Mouse (Mus musculus) megakaryocyte-erythroid progenitor cell, adult 5-6 weeks (primary cell): ENCODE results near the gene Itpkb. TPM values are rescaled to one million over a fixed set of nuclear protein-coding genes. Genes with fewer than 3 reads are reported as not detected.
"Not testable (repeated sequence)": the region's sequence is repeated elsewhere in the genome, so short reads cannot be mapped to it uniquely, and the experiment has no call there.

Experiments used
- ATAC-seq: replicated peaks from 2 replicates; pipeline ENCODE4 v1.8.0; 2016; ENCODE audit warnings: mild to moderate bottlenecking, inconsistent platforms; ENCODE audit not compliant: severe bottlenecking, poor library complexity, low FRiP score, low TSS enrichment
- total RNA-seq, 2 experiments: library from RNA; stranded (forward) in 1 of 2; stranded (reverse) in 1 of 2; fragments of 200-1000, 215-1000 nt in 1 of 2; fragments of >200 nt in 1 of 2; fragmentation: Nextera tagmentation in 1 of 2; gene quantifications; 2 replicates each; pipeline ENCODE4 v1.2.3; 2014 to 2017

The Itpkb gene
- total RNA-seq, 2 experiments from 2014 or later, result 6.3 to 12.9 TPM

DNA sequence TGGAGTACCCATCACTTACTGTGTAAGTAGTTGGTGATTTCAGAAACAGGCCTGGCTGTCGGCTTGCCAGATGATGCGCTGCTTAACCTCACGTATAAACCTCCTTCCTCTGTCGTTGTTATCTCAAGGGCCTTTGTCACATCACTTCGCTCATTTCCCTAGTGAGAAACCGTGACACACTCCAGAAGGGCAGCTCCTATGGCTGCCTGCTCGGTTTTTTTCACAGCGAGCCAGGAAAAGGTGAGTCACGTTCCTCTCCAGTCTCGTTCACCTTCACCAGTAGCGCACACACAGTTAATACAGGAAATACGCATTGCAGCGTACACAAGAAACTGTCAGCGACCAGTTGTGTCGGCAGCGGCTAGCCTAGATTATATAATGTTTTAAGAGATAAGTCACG is 33.7 kb downstream of the Itpkb start:
- no peak for ATAC-seq

DNA sequence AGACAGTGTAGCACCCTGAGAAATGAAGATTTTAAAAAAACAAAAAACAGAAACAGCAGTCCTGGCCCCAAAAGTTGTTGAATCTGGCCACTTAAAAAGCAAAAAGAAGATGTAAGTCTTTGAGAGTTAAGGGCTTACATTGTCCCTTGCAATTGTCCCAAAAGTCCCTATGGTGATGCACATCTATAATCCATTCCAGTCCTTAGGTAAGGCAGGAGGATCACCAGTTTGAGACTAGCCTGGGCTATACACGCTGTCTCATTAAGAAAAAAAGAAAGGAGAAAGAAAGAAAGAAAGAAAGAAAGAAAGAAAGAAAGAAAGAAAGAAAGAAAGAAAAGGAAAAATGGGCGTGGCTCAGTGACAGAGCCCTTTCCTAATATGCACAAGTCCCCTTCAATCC is 34.4 kb downstream of the Itpkb start:
- ATAC-seq, result no peak

DNA sequence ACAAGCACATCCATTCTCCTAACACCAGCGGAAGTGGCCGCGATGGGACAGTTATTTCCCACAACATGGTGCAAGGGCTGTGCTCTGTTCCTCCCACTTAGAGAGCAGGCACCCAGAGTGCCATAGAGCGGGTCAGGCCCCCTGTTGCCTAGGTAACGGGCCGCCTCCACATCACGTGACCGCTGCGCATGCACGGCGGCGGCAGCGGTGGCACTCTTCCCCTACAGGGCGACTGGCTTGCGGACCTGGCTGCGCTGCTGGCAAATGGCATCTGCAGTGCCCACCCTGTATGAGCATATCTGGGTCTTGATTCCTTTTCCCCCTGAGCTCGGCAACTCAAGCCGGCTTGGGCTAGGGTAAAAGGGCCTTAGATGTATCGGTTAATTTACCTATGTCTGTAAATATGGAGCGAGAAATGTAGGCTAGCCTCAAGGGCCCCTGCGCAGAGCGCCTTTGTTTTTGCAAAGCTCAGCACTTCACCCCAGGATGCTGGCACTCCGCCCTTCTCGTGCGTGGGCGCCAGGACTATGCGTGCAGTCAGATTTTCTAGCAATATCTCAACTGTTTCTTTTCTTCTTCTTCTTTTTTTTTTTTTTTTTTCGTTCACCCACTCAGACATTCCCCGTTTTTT is 35.0 kb downstream of the Itpkb start:
- peak; percentile 95 for ATAC-seq

DNA sequence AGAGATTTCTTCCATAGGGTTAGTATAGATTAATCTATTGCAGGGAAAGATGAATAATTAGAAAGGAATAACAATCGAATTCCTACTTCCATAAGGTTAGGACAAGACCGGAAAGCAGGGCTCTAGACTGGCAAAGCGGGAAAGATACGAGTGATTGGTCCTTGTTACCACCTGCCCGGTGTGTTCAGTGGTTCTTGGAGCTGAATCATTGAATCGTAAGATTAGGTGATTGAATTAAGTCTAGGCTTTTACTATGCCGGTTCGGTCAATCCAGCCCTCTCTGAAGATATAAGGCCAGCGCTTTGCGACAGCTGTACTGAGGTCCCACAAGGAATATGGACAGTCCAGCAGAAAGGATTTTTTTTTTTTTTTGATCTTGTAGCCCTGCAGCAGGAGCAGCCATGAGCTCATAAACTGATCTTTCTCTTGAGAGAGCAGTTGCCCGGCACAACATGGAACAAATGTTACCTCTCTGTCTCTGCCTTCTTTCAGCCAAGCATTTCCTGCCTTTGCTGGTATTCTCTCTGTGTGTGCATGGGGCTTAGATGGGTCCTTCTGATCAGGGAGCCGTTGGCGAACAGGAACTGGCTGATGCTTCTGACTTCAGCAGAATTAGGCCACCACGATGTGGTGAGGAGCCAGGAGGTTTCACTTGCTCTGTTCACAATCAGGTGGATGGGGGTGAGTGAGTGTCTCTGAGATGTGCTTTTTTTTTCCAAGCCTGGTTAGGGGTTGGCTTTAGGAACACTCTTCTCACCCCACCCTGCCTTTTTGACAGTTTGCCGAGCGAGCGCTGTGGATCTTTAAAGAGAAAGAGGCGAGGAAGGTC is 35.9 kb downstream of the Itpkb start:
- ATAC-seq, result no peak

DNA sequence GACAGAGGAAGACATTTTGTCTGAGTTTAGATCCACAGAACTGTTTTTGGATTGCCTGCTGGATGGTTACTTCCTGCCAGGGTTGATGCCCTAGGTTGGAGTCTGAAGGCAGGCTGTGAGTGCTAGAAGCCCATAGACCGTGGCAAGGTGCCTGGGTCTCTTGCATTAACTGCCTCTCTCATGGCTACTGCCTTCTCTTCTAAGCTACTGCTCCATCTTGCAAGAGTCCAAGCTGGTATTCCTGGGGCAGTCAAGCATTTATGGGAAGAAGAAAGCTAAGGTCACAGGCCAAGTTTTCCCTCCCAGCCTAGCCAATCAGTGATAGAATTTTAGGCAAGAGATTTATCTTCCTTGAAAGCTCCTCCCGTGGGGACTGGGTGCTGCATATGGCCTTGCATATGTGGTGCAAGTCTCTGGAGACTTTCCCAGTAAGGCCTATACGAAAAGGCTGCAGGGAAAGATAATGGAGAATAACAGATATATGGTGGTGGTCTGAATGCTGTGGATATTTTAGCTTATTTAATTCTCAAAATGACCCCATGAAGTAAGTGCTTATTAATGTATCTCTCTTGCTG is 36.8 kb downstream of the Itpkb start:
- ATAC-seq, result no peak

DNA sequence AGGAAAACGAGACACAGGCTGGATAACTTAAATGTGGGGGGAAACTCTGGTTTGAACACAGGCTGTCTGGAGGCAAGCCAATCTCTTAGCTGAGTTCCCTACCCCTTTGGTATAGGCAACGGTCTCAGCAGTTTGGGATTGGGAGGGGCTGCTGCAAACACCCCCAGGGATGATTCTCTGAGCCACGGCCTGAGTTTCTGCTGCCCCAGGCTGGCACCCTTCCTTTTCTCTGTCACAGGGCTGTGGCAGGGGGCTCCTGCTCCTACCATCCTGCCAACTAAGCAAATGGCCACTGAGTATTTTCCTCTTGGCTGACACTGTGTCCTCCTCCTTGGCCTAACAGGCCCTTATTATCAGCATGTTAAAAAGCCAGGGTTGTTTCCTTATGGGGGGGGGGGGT is 37.3 kb downstream of the Itpkb start:
- no peak for ATAC-seq

DNA sequence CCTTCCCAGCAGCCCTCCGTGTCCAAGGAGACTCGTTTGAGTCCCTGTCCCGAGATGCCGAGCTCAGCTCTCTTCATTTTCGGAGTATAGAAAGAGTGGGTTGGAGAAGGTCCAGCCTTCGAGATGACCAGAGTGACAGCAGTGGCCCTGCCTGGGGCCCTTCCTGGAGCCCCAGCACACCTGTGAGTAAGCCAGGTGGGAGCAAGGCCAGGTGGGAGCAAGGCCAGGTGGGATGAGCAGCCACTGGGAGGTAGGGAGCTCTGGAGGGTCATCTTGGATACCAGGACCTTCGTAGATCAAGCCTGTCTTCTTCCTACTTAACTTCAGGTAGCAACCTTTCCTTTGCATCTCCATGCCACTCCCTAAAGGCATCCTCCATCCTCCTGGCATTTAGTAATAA is 37.8 kb downstream of the Itpkb start:
- no peak for ATAC-seq

DNA sequence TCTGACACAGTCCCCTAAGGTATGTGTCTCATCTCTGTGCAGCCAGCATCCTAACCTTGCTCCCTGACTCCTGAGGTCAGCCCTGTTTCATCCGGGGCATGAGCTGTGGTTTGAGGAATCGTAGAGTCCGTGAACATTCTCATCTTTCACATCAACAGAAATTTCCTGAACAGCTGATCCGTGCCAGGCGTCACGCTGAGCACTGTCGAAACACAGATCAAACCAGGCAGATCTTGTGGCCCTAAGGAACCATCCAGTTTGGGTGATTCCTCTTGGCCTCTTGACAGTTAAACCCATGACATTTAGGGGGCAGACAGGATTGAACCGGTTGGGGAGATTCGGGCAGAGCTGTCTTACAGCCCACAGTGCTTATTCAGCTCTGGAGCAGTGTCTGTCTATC is 38.4 kb downstream of the Itpkb start:
- no peak for ATAC-seq

DNA sequence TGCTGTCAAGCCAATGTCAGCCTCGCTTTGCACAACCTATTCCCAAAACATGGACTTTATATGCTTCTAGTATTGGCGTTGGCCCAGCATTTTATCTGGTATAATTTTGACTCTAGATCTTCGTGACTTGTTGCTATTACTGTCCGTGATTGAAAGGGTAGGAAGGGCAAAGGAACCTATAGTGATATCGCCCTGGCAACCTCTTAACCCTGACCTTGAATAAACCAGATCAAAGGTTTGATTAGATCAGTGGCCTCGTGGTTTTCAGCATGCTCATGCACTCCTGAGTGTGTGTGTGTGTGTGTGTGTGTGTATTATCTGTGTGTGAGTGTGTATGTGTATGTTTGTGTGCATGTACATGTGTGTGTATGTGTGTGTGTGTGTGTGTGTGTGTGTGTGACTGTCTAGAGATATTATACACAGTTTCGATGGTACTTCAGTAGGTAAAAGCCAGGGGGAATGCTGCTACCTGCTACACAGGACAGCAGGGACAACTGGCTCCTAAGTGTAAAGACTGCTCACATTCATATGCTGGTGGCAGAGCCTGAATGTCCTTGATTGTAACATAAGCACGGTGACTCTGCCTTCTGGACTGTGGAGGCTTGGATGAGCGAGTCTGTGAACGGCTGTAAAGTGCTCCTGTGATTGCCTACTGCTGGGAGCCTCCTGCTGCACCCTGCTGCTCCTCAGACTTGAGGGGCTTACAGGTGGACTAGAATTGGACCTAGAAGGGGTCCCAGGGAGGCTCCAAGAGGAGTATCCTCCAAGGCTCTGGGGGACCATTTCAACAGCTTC is 40.8 kb downstream of the Itpkb start:
- ATAC-seq, result no peak

DNA sequence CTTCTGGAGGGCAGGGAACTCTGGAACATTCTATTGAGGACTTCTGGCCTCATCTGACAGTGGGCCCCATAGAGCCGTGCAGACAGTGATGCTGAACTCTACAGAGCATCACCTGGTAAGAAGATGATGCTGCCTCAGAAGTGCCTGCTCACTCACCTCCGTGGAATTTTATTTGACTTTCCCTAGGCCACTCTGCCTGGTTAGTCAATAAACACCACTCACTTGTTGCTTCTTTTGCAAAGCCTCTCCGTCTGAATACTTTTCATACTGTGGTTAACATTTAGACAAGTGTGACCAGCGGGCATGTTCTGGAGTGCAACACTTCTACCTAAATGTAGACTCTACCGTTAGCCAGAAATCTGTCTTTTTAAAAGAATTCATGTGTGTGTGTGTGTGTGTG is 42.0 kb downstream of the Itpkb start:
- ATAC-seq, result not testable (repeated sequence)

DNA sequence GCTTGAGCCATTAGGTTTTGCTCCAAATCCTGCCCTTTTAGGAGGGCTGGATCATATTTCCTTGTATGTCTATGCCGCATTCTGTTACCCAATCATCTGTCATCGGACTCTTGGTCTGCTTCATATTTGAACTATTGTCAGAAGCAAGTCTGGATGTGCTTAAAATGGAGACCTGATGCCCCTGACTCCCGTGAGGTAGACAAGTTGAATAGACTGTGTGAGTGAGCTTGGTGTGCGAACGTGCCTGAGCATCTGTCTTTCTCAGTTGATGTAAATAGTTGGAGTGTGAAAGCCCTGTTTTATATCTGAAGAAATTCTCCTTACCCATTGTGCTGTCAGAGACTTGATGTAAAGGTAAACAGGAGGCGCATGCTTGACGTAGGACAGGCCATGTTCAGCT is 46.3 kb downstream of the Itpkb start:
- ATAC-seq, result no peak

DNA sequence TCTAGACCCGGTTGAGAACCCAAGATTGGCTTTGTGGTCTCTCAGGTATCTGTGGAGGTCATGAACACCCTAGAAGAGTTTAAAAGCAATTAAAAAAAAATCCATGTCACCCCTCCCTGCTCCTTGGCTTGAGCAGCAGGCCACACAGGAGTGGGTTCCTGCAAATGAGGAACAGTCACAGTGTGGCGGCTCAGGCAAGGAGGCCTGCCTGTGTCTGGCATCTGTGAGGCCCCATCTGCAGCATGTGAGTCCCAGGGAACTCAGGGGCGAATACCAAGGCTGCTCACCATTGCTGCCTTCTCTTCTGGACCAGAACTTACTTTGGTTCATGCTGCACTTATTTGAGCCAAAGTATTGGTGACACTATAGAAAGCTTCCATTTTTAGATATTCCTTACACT is 49.3 kb downstream of the Itpkb start:
- no peak for ATAC-seq

DNA sequence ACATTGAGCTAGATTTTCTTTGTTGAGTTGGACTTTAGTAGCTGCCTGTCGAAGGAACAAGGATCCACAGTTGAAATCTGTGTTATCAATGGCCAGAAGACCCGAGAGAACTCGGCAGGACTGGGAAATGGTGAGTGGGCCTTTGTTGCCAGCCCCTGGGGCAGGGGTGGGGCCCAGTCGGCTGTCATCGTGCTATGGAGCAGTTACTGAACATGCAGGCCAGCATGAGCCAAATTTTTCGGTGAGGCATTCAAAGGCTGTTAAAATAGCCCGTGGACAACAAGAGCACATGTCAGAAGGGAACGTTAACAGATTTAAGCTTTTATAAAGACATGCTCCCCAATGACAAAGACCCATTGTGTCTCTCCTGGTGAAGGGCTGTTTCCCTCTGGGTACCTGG is 52.1 kb downstream of the Itpkb start:
- no peak for ATAC-seq

DNA sequence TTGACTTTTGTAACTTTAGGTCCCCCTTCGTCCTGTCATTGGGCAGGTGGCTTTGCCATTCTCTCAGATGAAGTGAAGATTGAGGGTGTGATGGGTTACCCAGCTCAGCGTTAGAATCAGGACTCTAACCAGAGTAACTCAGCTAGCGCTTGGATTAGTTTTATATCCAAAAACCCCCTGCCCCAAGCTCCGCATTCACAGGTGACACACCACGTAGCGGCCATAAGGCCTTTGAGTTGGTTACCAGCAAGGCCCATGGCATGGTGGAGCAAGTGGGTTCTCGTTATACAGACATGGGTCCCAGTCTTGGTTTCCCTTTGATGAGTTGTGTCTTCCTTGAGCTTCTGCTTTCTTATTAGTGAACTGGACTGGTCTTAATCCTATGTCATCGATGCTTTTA is 53.6 kb downstream of the Itpkb start:
- ATAC-seq, result no peak

DNA sequence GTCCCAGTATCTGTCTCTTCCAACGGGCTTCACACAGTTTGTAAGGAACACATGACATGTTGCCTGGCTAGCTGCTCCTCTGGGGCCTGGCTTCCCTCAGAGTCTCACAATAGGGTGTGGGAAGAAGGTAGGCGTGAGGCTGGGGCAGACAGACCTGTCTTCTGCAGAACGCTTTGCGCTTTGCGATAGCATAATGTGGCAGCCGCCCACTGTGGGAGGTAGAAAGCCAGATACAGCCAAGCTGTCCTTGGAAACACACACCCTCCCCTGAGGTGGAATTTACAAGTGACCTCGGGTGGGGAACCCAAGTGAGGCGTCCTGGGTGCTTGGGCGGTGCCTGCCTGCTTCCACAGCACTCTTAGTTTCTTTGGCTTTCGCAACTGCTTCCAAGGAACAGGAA is 54.2 kb downstream of the Itpkb start:
- ATAC-seq, result no peak

DNA sequence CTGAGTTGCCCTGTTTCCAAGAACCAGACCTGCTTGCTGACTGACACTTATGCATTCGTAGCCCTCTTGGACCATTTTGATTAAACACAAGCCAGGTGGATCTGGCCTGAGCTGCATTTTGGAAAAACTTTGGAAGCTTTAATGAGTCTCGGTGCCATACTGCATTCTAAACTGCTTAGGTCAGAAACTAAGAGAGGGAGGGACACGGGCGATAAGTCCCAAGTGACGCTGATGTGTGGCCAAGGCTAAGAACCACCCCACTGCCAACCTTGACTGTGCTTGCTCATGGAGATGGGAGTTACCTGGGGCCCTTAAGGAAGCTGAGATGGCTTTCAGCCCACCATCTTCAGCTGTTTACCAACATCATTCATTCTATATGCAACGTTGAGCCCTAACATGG is 55.0 kb downstream of the Itpkb start:
- ATAC-seq, result no peak

DNA sequence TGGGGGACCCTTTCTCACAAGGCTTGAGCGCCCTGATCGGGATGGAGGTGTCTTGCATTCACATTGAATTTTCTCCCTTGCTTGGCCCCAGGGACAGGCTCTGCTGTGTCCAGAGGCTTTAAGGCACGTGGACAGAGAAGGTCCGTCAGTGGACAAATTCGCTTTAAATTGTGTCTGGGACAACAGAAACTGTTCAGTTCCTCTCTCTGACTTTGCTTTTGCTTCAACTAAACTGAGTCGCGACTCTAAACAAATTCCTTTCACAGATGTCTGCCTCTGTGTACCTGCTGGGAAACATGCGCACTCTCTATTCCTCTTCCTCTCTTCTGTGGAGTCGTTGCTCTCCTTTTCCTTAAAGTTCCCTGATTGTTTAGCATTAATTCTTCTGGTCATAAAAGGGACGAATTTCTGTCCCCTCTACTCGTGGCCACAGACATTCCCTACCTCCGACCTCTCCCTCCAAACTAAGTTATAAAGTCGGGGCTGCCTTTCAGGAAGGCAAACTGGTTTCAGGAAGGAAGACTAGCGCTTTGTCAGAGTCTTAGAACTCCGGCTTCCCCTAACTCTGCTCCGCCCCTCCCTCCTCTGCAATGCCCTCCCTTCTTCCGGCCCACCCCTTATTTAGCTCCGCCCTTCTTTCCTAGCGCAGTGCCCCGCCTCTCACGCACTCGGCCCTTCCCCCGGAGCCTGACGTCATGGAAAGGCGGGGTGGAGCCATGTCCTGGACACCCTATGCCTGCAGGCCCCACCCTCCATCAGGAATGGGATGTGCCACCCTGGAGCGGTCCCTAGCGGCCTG is 56.9 kb downstream of the Itpkb start:
- ATAC-seq, result peak; percentile 99

DNA sequence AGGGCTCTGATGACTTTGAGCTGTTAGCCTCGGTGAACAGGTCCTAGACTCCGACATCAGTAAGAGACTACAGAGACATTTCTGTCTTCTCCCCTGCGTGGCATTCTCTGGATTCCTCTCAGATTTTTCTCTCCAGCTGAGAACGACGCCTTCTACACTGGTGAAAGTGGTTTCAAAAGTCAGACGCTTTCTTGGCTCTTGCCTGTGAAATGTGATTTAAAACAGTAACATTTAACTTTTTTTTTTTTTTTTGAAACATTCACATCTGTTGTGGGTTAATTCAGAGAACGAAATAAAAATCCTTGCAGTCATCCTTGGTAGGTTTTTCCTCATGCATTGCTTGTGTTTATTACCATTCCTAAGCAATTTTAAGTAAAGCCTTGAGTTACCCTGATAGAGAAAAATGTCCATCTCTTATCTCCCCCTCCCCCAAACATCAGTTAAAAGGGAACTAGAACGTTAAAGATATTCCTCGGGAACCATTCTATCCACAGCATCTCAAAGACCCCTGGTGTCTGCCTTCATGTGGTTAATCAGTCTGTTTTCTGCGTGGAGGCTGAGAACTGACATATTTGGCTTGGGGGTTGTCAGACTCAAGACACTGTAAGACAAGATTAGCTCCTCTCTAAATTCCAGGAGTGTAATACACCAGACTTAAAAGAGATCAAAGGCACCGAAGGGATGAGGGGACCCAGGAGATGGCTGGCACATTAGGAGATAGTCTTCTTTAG is 57.6 kb downstream of the Itpkb start:
- ATAC-seq, result no peak

DNA sequence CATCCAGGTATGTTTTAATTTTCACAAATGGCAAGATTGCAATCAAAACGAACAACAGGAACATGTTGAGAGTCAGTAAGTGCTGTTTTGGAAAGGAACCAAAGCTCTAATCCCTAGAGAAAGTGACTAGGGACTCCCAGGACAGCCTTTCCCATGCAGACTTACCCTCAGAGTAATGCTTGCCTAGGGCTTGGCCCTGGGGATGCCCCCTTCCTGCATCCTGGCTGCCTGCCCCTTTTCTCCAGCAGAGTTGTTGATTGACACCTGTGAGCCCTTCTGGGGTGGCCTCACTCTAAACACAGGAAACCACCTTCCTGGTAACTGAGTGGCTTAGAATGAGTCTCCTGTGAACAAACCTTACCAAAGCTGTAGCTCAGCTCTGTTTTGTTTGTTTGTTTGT is 58.2 kb downstream of the Itpkb start:
- no peak for ATAC-seq
